Mouse (Mus musculus) neural tube, embryonic 12.5 days (tissue): ENCODE data around the gene Nudt22. TPM values are rescaled to one million over a fixed set of nuclear protein-coding genes. Genes with fewer than 3 reads are reported as not detected.

Source experiments
- ATAC-seq: fragments of 200-750 bp; cut with Nextera tagmentation; 2 replicates; pipeline ENCODE4 v1.8.0; 2017; ENCODE audit warnings: low read depth, mild to moderate bottlenecking, moderate TSS enrichment, moderate library complexity; ENCODE audit not compliant: low FRiP score
- H3K27ac ChIP-seq: fragments of 300-500 bp; sonication (generic); 2 replicates; pipeline ENCODE4 v1.5.1; 2016
- H3K27me3 ChIP-seq: fragments of 300-500 bp; sonication (generic); replicated peaks from 2 replicates; pipeline ENCODE4 v1.6.1; 2016; ENCODE audit warnings: mild to moderate bottlenecking
- H3K36me3 ChIP-seq: fragments of 300-500 bp; sonication (generic); 2 replicates; pipeline ENCODE4 v1.6.1; 2016; ENCODE audit warnings: mild to moderate bottlenecking
- H3K4me1 ChIP-seq: fragments of 300-500 bp; sonication (generic); 2 replicates; pipeline ENCODE4 v1.6.1; 2016
- H3K4me2 ChIP-seq: fragments of 300-500 bp; sonication (generic); replicated peaks from 2 replicates; pipeline ENCODE4 v1.6.1; 2016; ENCODE audit warnings: mild to moderate bottlenecking
- H3K4me3 ChIP-seq: fragments of 300-500 bp; sonication (generic); 2 replicates; pipeline ENCODE4 v1.5.1; 2016
- H3K9ac ChIP-seq: fragments of 300-500 bp; sonication (generic); 2 replicates; pipeline ENCODE4 v1.6.1; 2016; ENCODE audit warnings: mild to moderate bottlenecking
- H3K9me3 ChIP-seq: fragments of 300-500 bp; sonication (generic); 2 replicates; pipeline ENCODE4 v1.6.1; 2016; ENCODE audit warnings: mild to moderate bottlenecking
- WGBS: fragments of 180-500 bp; shearing (Covaris S2); methylation state at CpG from one replicate; pipeline ENCODE4 v1.1.7; 2016; 5-methylcytosine and 5-hydroxymethylcytosine counted together
- polyA plus RNA-seq: library from polyadenylated mRNA; unstranded; fragments of >200 nt; fragmentation: Nextera tagmentation; extraction: Ambion mirVana; gene quantifications from 2 replicates; pipeline ENCODE4 v1.2.1, GENCODE M21; 2016

Gene Nudt22
- polyA plus RNA-seq, 1 experiment from 2014 or later: 19.5 TPM

DNA sequence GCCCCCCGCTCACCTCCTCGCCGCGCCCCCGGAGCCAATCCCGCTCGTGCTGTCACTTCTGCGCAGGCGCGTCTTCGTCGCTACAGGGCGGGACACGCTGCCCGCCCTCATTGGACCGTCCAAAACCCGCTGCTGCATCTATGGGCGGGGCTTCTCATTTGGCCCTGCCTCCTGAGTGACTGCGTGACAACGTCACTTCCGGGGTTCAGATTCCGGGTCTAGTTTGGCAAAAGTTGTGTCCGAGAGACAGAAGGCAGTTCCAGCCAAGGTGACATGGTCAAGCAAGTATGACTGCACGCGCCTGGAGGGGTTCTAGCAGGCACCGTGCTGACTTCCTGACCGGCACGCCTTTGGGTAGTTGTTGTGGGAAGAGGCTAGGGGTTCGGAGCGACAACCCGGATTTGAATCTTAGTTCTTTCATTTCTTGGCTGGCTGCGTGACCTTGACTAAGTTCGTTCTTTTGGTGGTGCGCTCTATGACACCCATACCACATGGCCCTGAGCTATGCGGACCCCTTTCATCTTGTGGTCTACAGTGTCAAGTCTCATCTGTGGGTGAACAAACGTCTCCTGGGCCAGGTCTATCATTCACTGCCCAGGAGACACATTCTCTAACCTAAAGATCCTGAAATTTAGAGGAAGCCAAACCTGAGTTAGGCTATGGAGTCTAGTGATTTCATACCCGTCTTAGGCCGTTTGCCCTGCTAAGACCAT lies 15.4 kb downstream of the Nudt22 start, which contains the start of gene Fkbp2:
TSS of gene Fkbp2 (minus strand) at position 121 of the 713 bp plus-strand sequence.
- peaks cover 44% of the 10 kb centered on the region for H3K36me3 ChIP-seq
- WGBS: 1% methylated on average over 38 of the region's 38 CpGs
- no peaks in the 10 kb centered on the region for H3K9me3 ChIP-seq
- peak within 1 kb of the TSS; percentile 77 for H3K4me2 ChIP-seq
- peak; percentile 85 for ATAC-seq
- peak within 1 kb of the TSS; percentile 75 for H3K27ac ChIP-seq
- H3K27me3 ChIP-seq: no peaks in the 10 kb centered on the region
- H3K4me3 ChIP-seq: peak within 1 kb of the TSS; percentile 69
- peak within 1 kb of the TSS; percentile 81 for H3K9ac ChIP-seq
- H3K4me1 ChIP-seq: peaks cover 47% of the 10 kb centered on the region

DNA sequence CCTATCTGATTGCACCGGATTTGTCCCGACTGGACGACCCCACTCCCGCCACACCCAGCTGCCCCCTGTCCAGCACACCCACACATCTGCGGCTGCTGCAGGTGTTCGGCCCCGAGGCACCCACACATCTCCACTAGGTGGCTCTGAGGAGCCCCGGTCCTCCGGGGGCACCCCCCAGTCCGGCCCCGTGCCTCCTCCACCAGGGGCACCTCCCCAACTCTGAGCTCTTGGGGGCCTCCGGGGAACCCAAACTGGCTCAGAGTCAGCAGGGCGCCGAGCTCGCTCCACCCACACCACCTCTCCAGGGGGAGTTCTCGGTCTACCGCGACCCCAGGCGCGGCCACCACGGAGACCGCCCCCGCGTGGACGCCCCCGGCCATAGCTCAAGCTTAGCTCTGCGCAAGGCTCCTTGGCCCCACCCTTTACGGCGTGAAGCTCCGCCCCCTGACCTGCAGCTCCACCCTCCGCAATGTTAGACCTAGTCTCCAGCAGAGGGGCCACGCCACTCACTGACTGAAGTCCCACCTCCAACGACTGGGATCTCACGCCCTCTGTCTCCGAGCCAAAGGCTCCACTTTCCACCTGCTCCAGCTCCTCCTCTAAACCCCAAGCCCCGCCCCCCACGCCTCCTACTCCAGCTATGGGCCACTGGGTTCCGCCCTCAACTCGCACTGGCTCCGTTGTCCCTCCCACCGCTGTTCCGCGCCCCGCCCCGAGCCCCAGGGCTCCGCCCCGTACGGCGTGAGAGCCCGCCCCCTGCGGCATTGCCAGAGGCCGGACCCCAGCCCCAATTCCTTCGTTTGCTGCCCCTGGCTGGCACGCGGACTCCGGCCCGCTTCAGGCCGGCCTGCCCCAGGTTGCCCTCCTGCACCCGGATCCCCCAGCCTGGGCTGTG lies 16.2 kb downstream of the Nudt22 start:
- peak overlapping the region; percentile 69 for H3K4me3 ChIP-seq
- peak overlapping the region; percentile 77 for H3K4me2 ChIP-seq
- peak overlapping the region; percentile 75 for H3K27ac ChIP-seq
- H3K9ac ChIP-seq: peak overlapping the region; percentile 81
- H3K4me1 ChIP-seq: peaks cover 47% of the 10 kb centered on the region
- under 1% methylated on average over 59 of the region's 59 CpGs for WGBS
- no peaks in the 10 kb centered on the region for H3K9me3 ChIP-seq
- peaks cover 37% of the 10 kb centered on the region for H3K36me3 ChIP-seq
- no peaks in the 10 kb centered on the region for H3K27me3 ChIP-seq
- peak; percentile 83 for ATAC-seq

DNA sequence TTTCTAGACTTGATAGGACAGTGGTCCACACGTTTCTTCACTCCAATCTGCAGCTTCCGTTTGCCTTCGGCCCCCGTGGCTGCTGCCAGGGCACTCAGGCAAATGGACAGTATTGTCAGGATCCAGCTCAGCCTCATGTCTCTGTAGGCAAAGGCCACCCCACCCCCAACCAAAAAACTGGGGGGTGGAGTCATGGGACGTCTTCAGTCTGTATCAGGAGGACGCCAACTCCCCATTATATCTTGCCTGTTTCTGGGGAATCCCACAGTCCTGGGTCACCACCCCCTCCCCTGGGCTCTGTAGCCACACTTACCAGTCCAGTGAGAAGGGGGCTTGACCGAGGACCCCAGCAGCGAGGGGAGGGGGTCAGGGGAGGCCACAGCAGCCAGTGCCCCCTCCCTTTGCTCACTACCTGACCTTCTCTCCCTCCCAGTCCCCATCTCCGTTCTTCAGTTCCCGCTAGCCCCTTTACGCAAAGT lies 16.9 kb downstream of the Nudt22 start:
- no peak for ATAC-seq

DNA sequence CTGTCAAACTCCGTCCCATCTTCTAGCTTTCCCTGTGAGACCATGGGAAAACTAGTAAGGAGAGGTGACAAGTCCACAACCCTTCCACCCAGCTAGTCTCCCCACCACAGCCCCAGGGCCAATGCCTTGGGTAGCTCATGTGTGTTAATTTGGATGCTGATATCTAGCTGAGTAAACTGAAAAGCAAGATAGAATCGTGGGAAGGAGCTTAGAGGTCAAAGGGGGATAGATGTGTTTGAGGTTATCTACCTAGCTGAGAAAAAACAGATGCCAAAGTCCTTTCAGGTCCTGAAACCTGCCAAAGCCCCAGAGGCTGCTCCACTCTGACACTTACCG lies 17.3 kb downstream of the Nudt22 start:
- Histone ChIP-seq H3K4me1 (peaks cover 53% of the 10 kb centered on the region), H3K4me2 (peak overlapping the region; percentile 77), H3K36me3 (peaks cover 31% of the 10 kb centered on the region), H3K9me3 (no peaks in the 10 kb centered on the region), H3K9ac (peak overlapping the region; percentile 81), H3K4me3 (peak overlapping the region; percentile 69), H3K27me3 (no peaks in the 10 kb centered on the region), H3K27ac (0 out of 2 replicates have a peak overlapping the region, but pooled peaks have one; percentile 75)
- WGBS: 57% methylated on average over 3 of the region's 3 CpGs
- ATAC-seq: no peak

More for the DNA sequence above, 16.9 kb downstream of the Nudt22 start:
- Histone ChIP-seq H3K4me2 (peak overlapping the region; percentile 77), H3K9ac (peak overlapping the region; percentile 81), H3K9me3 (no peaks in the 10 kb centered on the region), H3K27me3 (no peaks in the 10 kb centered on the region), H3K36me3 (peaks cover 35% of the 10 kb centered on the region), H3K4me3 (peak overlapping the region; percentile 69), H3K4me1 (peaks cover 49% of the 10 kb centered on the region), H3K27ac (peak overlapping the region; percentile 75; the same call in 1 of the 2 replicates)
- WGBS: 14% methylated on average over 11 of the region's 11 CpGs

DNA sequence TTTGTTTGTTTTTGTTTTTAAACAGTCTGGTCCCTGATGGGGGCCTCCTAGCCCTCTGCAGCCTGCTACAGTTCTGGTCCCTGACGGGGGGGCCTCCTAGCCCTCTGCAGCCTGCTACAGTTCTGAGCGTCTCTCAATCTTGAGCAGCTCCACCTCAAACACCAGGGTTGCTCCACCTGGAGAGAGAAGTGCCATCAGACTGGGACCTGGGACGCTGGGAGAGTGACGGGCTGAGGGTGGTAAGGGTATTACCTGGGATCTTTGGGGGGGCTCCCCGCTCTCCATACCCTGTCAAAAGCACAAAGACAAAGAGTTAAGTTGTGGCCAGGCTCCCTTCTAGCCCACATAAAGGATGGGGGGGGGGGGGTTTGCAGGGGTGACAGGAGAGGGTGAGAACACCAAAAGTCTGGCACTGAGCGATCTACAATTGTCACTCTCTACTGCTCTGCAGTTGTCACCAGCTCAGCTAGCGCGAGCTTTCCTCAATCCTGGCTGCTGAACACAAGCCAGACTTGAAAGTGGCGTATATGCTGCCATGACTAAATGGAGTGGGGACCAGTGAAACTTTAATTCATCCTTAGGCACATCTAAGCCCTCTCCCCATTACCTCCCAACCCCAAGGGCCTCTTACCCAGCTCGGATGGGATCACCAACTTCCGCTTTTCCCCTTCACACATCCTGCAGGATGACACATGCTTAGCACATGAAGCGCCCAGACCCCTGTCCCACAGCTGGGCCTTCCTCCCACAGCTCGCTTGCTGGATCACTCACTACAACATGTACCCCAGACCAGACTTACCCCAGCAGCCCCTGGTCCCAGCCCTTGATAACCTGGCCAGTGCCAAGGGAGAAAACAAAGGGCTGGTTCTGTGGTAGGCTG lies 17.9 kb downstream of the Nudt22 start:
- no peak for ATAC-seq
- peaks cover 57% of the 10 kb centered on the region for H3K4me1 ChIP-seq
- no peaks in the 10 kb centered on the region for H3K9me3 ChIP-seq
- peak overlapping the region; percentile 77 for H3K4me2 ChIP-seq
- H3K27ac ChIP-seq: no peak overlapping the region
- H3K36me3 ChIP-seq: peaks cover 27% of the 10 kb centered on the region
- peak overlapping the region; percentile 40; the same call in 1 of the 2 replicates for H3K9ac ChIP-seq
- 83% methylated on average over 13 of the region's 13 CpGs for WGBS
- peak overlapping the region; percentile 5; the same call in 1 of the 2 replicates for H3K4me3 ChIP-seq
- no peaks in the 10 kb centered on the region for H3K27me3 ChIP-seq

DNA sequence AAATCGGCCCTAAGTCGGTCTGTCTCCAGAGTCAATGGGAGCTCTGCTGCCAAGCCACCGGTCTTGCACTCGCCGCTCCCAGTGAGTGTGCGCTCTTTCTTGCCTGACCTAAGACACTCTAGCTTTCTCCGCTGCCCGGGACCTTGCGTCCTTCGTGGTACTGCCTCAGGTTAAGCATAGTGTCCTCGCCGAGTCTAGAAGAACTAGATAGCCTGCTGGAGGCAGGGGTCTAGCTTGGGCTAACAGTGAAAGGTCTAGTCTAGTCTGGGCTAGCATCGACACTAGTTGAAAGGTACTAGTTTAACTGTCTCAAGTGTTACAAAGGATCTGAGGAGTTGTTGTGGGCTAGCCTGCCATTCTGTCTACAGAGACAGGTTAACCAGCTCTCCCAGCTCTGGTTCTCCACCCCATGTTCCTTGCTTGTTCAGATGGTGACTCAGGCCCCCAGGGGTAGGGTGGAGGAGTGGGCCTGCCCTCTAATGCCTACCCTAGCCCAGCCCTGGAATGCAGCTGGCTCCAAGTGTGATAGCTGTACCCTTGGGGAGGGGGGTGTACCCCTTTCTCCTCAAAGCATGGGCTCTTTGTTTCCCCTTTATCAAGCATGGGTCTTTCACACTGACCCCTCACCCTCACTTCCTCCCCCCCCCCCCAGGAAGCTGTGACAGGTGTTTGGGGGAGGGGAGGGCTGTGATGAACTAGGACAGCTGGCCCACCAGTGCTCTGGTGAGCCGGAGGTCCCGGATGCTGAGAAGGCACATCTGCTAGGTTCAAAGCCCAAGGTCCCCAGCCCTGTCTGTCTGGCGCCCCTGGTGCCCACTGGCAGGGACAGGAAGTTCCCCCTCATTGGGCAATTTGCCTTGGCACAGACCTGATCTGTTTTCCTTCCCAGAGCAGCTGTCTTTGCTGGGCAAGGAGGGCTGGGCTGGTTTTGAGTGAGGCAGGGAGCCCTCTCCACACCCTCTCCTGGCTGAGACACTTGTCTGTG lies 20.1 kb downstream of the Nudt22 start, which contains the start of gene Plcb3:
TSS of gene Plcb3 (minus strand) at position 934 of the 985 bp plus-strand sequence.
- peaks cover 19% of the 10 kb centered on the region for H3K36me3 ChIP-seq
- peak within 1 kb of the TSS; percentile 81 for H3K27ac ChIP-seq
- under 1% methylated on average over 16 of the region's 16 CpGs for WGBS
- peaks cover 56% of the 10 kb centered on the region for H3K4me1 ChIP-seq
- peak; percentile 19; the same call in 1 of the 2 replicates for ATAC-seq
- H3K9me3 ChIP-seq: no peaks in the 10 kb centered on the region
- peak within 1 kb of the TSS; percentile 89 for H3K9ac ChIP-seq
- no peaks in the 10 kb centered on the region for H3K27me3 ChIP-seq
- peak within 1 kb of the TSS; percentile 76 for H3K4me2 ChIP-seq
- H3K4me3 ChIP-seq: peak within 1 kb of the TSS; percentile 67

DNA sequence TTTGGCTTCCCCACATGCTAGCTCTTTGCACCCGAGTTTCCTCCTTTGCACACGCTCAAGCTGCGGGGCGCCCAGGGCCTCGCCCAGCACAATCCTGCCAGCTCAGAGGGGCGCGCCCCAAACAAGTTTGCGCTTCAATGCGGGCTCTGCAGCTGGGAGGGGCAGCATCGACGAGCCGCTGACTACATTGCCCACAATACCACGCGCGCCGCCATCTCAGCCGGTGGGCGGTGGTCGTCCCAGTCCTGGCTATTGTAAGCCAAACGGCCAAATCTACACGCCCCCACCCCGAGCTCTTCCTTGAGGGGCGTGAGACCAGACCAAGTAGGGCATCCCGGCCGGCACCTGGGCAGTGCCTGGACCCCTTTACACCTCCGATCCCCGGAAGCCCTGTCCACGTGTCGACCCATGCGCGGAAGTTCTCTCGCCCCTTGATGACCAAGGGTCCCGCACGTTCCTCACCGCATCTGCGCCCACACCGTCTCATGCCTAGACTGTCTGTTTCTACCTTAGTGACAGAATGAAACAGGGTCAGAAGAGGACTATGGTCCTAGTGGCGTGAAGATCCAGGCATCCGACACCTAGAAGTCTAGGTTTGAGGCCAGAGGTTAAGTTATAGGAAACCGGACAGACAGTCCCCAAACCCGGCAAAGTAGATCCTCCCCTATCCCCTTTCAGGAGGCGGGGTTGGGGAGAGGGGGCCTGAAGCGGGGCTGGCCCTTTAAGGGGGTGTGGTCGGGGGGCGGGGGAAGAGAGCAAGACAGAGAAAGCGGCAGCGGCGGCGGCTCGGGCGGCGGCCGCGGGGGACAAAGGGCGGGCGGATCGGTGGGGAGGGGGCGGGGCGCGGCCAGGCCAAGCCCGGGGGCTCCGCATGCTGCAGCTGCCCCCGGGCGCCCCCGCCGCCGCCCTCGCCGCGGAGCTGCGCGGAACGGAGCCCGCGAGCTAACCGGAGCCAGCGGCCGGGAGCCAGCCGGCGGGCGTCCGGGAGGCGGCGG lies 21.4 kb downstream of the Nudt22 start, which contains the start of gene Ppp1r14b:
TSS of gene Ppp1r14b (plus strand) at position 758 of the 995 bp plus-strand sequence.
- peak within 1 kb of the TSS; percentile 76 for H3K4me2 ChIP-seq
- H3K4me1 ChIP-seq: peaks cover 62% of the 10 kb centered on the region
- H3K27me3 ChIP-seq: peaks cover 3% of the 10 kb centered on the region; the same call in 1 of the 2 replicates
- peak; percentile 61 for ATAC-seq
- H3K9ac ChIP-seq: peak within 1 kb of the TSS; percentile 89
- WGBS: under 1% methylated on average over 70 of the region's 84 CpGs
- H3K27ac ChIP-seq: peak within 1 kb of the TSS; percentile 84
- peak within 1 kb of the TSS; percentile 67 for H3K4me3 ChIP-seq
- H3K36me3 ChIP-seq: peaks cover 19% of the 10 kb centered on the region
- H3K9me3 ChIP-seq: no peaks in the 10 kb centered on the region

DNA sequence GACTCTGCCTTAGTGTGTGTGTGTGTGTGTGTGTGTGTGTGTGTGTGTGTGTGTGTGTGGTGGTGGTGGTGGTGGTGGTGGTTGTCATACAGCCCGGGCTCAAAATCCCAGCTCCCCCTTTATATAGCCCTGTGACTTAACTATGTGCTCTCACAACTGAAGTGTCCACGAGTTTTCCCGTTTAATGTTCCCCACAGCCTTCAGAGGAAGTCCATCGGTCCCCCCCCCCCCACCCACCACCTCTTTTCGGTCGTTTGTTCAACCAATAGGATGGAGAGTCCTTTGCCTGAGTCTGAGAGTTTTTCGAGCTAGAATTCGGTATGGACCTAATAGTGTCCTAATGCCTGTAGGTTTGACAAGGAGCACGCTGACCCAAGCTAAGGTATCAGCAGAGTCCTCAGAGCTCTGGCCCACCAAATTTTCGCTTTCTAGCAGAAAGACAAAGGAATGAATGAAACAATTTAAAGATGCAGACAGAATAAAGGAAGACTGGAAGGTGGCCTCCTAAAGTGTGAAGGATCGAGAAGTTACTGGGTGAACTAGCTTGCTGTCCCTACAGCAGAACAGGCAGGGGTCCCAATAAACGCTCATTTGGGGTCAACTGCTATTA lies 22.2 kb downstream of the Nudt22 start:
- Histone ChIP-seq H3K9me3 (no peaks in the 10 kb centered on the region), H3K4me2 (peak overlapping the region; percentile 76), H3K4me1 (peaks cover 60% of the 10 kb centered on the region), H3K27me3 (peaks cover 9% of the 10 kb centered on the region), H3K27ac (no peak overlapping the region), H3K4me3 (peak overlapping the region; percentile 67), H3K36me3 (peaks cover 19% of the 10 kb centered on the region), H3K9ac (peak overlapping the region; percentile 89)
- no peak for ATAC-seq
- WGBS: 30% methylated on average over 12 of the region's 12 CpGs

DNA sequence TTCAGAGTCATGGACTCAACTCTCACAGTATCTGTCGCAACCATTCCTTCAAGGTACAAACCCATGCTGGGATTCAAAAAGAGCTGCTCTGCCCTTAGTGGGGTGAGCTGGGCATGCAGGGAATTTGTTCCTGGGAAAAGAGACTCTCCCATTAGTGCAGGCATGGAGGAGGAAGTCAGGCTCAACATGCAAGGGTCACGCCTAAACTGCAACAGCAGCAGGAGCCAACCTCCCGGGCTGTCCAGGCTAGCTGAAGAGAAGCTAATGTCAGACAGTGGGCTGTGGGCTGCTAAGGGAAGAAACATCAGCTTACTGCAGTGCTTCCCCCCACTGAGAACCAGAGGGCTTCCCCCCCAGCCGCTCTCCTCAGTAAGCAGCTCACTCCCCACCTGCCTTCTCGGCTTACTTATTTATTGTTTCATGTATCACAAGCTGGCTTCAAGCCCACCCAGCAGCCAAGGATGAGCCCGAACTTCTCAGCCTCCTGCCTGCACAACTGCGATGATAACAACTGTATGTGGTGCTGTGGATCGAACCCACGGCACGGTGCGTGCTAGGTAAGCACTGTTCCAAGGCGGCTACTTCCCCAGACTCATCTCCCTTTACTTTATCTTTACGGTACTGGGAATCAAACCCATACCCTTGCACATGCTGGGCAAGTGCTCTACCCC lies 23.5 kb downstream of the Nudt22 start:
- H3K9me3 ChIP-seq: no peaks in the 10 kb centered on the region
- 86% methylated on average over 13 of the region's 13 CpGs for WGBS
- no peak overlapping the region for H3K4me3 ChIP-seq
- H3K27ac ChIP-seq: no peak overlapping the region
- no peak overlapping the region for H3K4me2 ChIP-seq
- H3K36me3 ChIP-seq: peaks cover 6% of the 10 kb centered on the region
- no peak for ATAC-seq
- H3K27me3 ChIP-seq: peaks cover 15% of the 10 kb centered on the region
- H3K4me1 ChIP-seq: peaks cover 54% of the 10 kb centered on the region
- no peak overlapping the region for H3K9ac ChIP-seq
